Mouse (Mus musculus): ENCODE data around the gene Idh2. TPM values are rescaled to one million over a fixed set of nuclear protein-coding genes. Genes with fewer than 3 reads are reported as not detected.

Gene Idh2
- total RNA-seq, 1 experiment: 108 TPM

- DNase-seq (ENCODE audit: low read depth, low spot score): no peak
- Histone ChIP-seq H3K27ac (ENCODE audit: insufficient read depth, low read depth, low read length, poor library complexity, severe bottlenecking) (peak overlapping the region; percentile 60; the same call in 1 of the 2 replicates), H3K36me3 (ENCODE audit: control insufficient read depth, insufficient read depth, low read length, poor library complexity, severe bottlenecking) (peaks cover 3% of the 10 kb centered on the region; the same call in 1 of the 2 replicates), H3K9me3 (ENCODE audit: control insufficient read depth, insufficient read depth, low read depth, low read length) (no peaks in the 10 kb centered on the region), H3K4me3 (ENCODE audit: insufficient read depth in 1 of 2, low read depth in 1 of 2, low read length in 2 of 2, poor library complexity in 1 of 2, severe bottlenecking in 1 of 2) (no peak overlapping the region), H3K9ac (ENCODE audit: insufficient read depth, low read depth, low read length, poor library complexity, severe bottlenecking) (no peak overlapping the region), H3K4me1 (ENCODE audit: control insufficient read depth in 2 of 2, insufficient read depth in 2 of 2, low read length in 2 of 2, poor library complexity in 1 of 2) (peaks cover 16 to 21% of the 10 kb centered on the region in 2 experiments)
- 0 out of 2 replicates have a peak, but pooled peaks have one; percentile 6 for TF ChIP-seq ZNF384 (IDR thresholded peaks at IDR 0.05; ENCODE audit: low read depth, low read length)
- no peak for TF ChIP-seq MAFK (IDR thresholded peaks at IDR 0.05; ENCODE audit: insufficient read depth, low read depth, low read length)
- in situ Hi-C loops (cut with MboI; ENCODE audit: low sequenced_read_pairs in 2 of 2, unreplicated experiment in 2 of 2): no loop called here
These were observed 3.8 kb downstream of the Idh2 start for GRCm38 (mm10) chr7:80111066-80112045.

- DNase-seq (ENCODE audit: low read depth, low spot score): no peak
- no peaks in the 10 kb centered on the region for H3K9me3 ChIP-seq (ENCODE audit: control insufficient read depth, insufficient read depth, low read depth, low read length)
- H3K36me3 ChIP-seq (ENCODE audit: control insufficient read depth, insufficient read depth, low read length, poor library complexity, severe bottlenecking): peaks cover 3% of the 10 kb centered on the region; the same call in 1 of the 2 replicates
- no peak overlapping the region for H3K4me3 ChIP-seq (ENCODE audit: insufficient read depth in 1 of 2, low read depth in 1 of 2, low read length in 2 of 2, poor library complexity in 1 of 2, severe bottlenecking in 1 of 2)
- H3K9ac ChIP-seq (ENCODE audit: insufficient read depth, low read depth, low read length, poor library complexity, severe bottlenecking): no peak overlapping the region
- H3K4me1 ChIP-seq (ENCODE audit: control insufficient read depth in 2 of 2, insufficient read depth in 2 of 2, low read length in 2 of 2, poor library complexity in 1 of 2): peaks cover 11 to 15% of the 10 kb centered on the region in 2 experiments
- H3K27ac ChIP-seq (ENCODE audit: insufficient read depth, low read depth, low read length, poor library complexity, severe bottlenecking): no peak overlapping the region
- in situ Hi-C loops (cut with MboI; ENCODE audit: low sequenced_read_pairs in 2 of 2, unreplicated experiment in 2 of 2): no loop called here
- TF ChIP-seq ZNF384 (IDR thresholded peaks at IDR 0.05; ENCODE audit: low read depth, low read length) (no peak), HCFC1 (IDR thresholded peaks at IDR 0.05; ENCODE audit: borderline replicate concordance, insufficient read depth, low read length) (no peak), ZC3H11A (IDR thresholded peaks at IDR 0.05; ENCODE audit: borderline replicate concordance, low read depth, low read length) (no peak), CHD2 (IDR thresholded peaks at IDR 0.05; ENCODE audit: low read depth, low read length) (no peak), MAFK (IDR thresholded peaks at IDR 0.05; ENCODE audit: insufficient read depth, low read depth, low read length) (no peak)
These were observed 8.8 kb downstream of the Idh2 start for GRCm38 (mm10) chr7:80106441-80106840.

GRCm38 (mm10) chr7:80105637-80106390 is 9.4 kb downstream of the Idh2 start:
- in situ Hi-C loops (cut with MboI; ENCODE audit: low sequenced_read_pairs in 2 of 2, unreplicated experiment in 2 of 2): no loop called here
- Histone ChIP-seq H3K36me3 (ENCODE audit: control insufficient read depth, insufficient read depth, low read length, poor library complexity, severe bottlenecking) (peaks cover 7% of the 10 kb centered on the region; the same call in 1 of the 2 replicates), H3K4me1 (ENCODE audit: control insufficient read depth in 2 of 2, insufficient read depth in 2 of 2, low read length in 2 of 2, poor library complexity in 1 of 2) (peaks cover 8 to 11% of the 10 kb centered on the region in 2 experiments; a peak in 3 of 4 replicates), H3K9me3 (ENCODE audit: control insufficient read depth, insufficient read depth, low read depth, low read length) (no peaks in the 10 kb centered on the region), H3K27ac (ENCODE audit: insufficient read depth, low read depth, low read length, poor library complexity, severe bottlenecking) (peak overlapping the region; percentile 40; the same call in 1 of the 2 replicates), H3K4me3 (ENCODE audit: insufficient read depth in 1 of 2, low read depth in 1 of 2, low read length in 2 of 2, poor library complexity in 1 of 2, severe bottlenecking in 1 of 2) (no peak overlapping the region), H3K9ac (ENCODE audit: insufficient read depth, low read depth, low read length, poor library complexity, severe bottlenecking) (no peak overlapping the region)
- no peak for DNase-seq (ENCODE audit: low read depth, low spot score)
- TF ChIP-seq MAFK (IDR thresholded peaks at IDR 0.05; ENCODE audit: insufficient read depth, low read depth, low read length) (peak; percentile 49; the same call in 1 of the 2 replicates), CHD2 (IDR thresholded peaks at IDR 0.05; ENCODE audit: low read depth, low read length) (no peak)

DNA sequence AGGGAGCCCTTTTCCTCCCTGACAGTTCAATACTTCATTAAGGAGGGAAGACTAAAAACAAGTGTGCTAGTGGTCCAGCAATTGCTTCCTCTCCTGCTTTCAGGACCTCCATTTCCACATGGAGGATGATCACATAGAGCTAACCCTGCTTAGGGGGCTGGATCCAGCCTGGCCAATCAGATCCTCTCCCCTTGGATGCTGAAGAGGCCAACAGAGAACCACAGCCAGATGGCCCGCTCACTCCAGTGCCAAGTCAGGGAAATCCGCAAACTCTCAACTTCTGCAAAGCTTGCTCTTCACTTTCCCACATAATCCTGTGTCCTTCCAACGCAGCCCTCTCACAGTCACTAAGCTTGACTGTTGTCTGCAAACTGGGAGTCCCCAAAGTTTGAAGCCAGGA is 11.9 kb downstream of the Idh2 start:
- Histone ChIP-seq H3K9ac (ENCODE audit: insufficient read depth, low read depth, low read length, poor library complexity, severe bottlenecking) (no peak overlapping the region), H3K36me3 (ENCODE audit: control insufficient read depth, insufficient read depth, low read length, poor library complexity, severe bottlenecking) (peaks cover 26% of the 10 kb centered on the region; the same call in 1 of the 2 replicates)
- in situ Hi-C loops (cut with MboI; ENCODE audit: low sequenced_read_pairs in 2 of 2, unreplicated experiment in 2 of 2): no loop called here

More for the DNA sequence above, 11.9 kb downstream of the Idh2 start:
- H3K4me3 ChIP-seq (ENCODE audit: insufficient read depth in 1 of 2, low read depth in 1 of 2, low read length in 2 of 2, poor library complexity in 1 of 2, severe bottlenecking in 1 of 2): no peak overlapping the region
- no peak overlapping the region for H3K27ac ChIP-seq (ENCODE audit: insufficient read depth, low read depth, low read length, poor library complexity, severe bottlenecking)
- H3K4me1 ChIP-seq (ENCODE audit: control insufficient read depth in 2 of 2, insufficient read depth in 2 of 2, low read length in 2 of 2, poor library complexity in 1 of 2): peaks cover 0 to 11% of the 10 kb centered on the region in 2 experiments; a peak in 2 of 4 replicates
- no peak for DNase-seq (ENCODE audit: low read depth, low spot score)
- TF ChIP-seq CHD2 (IDR thresholded peaks at IDR 0.05; ENCODE audit: low read depth, low read length) (no peak), ZC3H11A (IDR thresholded peaks at IDR 0.05; ENCODE audit: borderline replicate concordance, low read depth, low read length) (no peak), HCFC1 (IDR thresholded peaks at IDR 0.05; ENCODE audit: borderline replicate concordance, insufficient read depth, low read length) (no peak), ZNF384 (IDR thresholded peaks at IDR 0.05; ENCODE audit: low read depth, low read length) (no peak), MAFK (IDR thresholded peaks at IDR 0.05; ENCODE audit: insufficient read depth, low read depth, low read length) (no peak)
- no peaks in the 10 kb centered on the region for H3K9me3 ChIP-seq (ENCODE audit: control insufficient read depth, insufficient read depth, low read depth, low read length)
